Mouse (Mus musculus): ENCODE measurements around the gene Atp13a5. TPM values are rescaled to one million over a fixed set of nuclear protein-coding genes. Genes with fewer than 3 reads are reported as not detected.

The Atp13a5 gene
- total RNA-seq, 2 experiments from 2014 or later = not detected

- no peak for ATAC-seq (replicated peaks; ENCODE audit: low FRiP score, poor library complexity, severe bottlenecking)
These were observed 169.7 kb downstream of the Atp13a5 start for GRCm38 (mm10) chr16:29208841-29209240.

GRCm38 (mm10) chr16:29205581-29205980 lies 173.0 kb downstream of the Atp13a5 start:
- no peak for ATAC-seq (replicated peaks; ENCODE audit: low FRiP score, poor library complexity, severe bottlenecking)

GRCm38 (mm10) chr16:29204875-29205274 lies 173.7 kb downstream of the Atp13a5 start:
- ATAC-seq (replicated peaks; ENCODE audit: low FRiP score, poor library complexity, severe bottlenecking) = no peak

GRCm38 (mm10) chr16:29201146-29201545 lies 177.4 kb downstream of the Atp13a5 start:
- no peak for ATAC-seq (replicated peaks; ENCODE audit: low FRiP score, poor library complexity, severe bottlenecking)

- no peak for ATAC-seq (replicated peaks; ENCODE audit: low FRiP score, poor library complexity, severe bottlenecking)
These were observed 180.1 kb downstream of the Atp13a5 start for GRCm38 (mm10) chr16:29198461-29198860.

- ATAC-seq (replicated peaks; ENCODE audit: low FRiP score, poor library complexity, severe bottlenecking) = no peak
These were observed 183.4 kb downstream of the Atp13a5 start for GRCm38 (mm10) chr16:29195156-29195555.

GRCm38 (mm10) chr16:29193981-29194380 lies 184.6 kb downstream of the Atp13a5 start:
- no peak for ATAC-seq (replicated peaks; ENCODE audit: low FRiP score, poor library complexity, severe bottlenecking)

- ATAC-seq (replicated peaks; ENCODE audit: low FRiP score, poor library complexity, severe bottlenecking) = no peak
These were observed 185.6 kb downstream of the Atp13a5 start for GRCm38 (mm10) chr16:29192911-29193310.

Other genes with a start within 250 kb of the Atp13a5 start
- gene Hrasls, start 169.0 kb downstream of the Atp13a5 start, total RNA-seq (2015; ENCODE audit: low replicate concordance) = not detected in 2 replicates
- not detected in 2 replicates for gene Hrasls, start 169.0 kb downstream of the Atp13a5 start, total RNA-seq (2017; ENCODE audit: low replicate concordance)
- not detected in 2 replicates for gene Atp13a4, start 166.1 kb upstream of the Atp13a5 start, total RNA-seq (2015; ENCODE audit: low replicate concordance)
- not detected in 2 replicates for gene Atp13a4, start 166.1 kb upstream of the Atp13a5 start, total RNA-seq (2017; ENCODE audit: low replicate concordance)
- 18.0 and 23.5 TPM in 2 replicates for gene Opa1, start 200.6 kb upstream of the Atp13a5 start, total RNA-seq (2015; ENCODE audit: low replicate concordance)
- 38.6 and 40.0 TPM in 2 replicates for gene Opa1, start 200.6 kb upstream of the Atp13a5 start, total RNA-seq (2017; ENCODE audit: low replicate concordance)